ENCODE assay signal across 7 mouse cellular contexts in genomic region chr5:118373581-118373981, GRCm38 (mm10).
DNase-seq lines count a peak whose midpoint lies in the region; ATAC-seq and TF ChIP-seq lines count a peak whose summit lies in the region.

No protein-coding gene starts in this region.

- 7% methylated on average over 13 of the region's 13 CpGs for WGBS in neural tube, embryonic 15.5 days

- no peak for ATAC-seq in neural tube, embryonic 15.5 days (ENCODE audit: low FRiP score)
- ATAC-seq in inflammation-experienced regulatory T-cells, adult 6 months: no peak
- no peak for ATAC-seq in CD4-positive, CD25-positive, alpha-beta regulatory T cell, adult 4 months

- H3K4me3 ChIP-seq in layer of hippocampus, adult 2 months: peak overlapping the region; percentile 12; the same call in 1 of the 2 replicates
- H3K4me3 ChIP-seq in neural tube, embryonic 15.5 days (replicated peaks): no peak overlapping the region

- H3K9me3 ChIP-seq in neural tube, embryonic 15.5 days (replicated peaks): no peaks in the 10 kb centered on the region

- no peak overlapping the region for H3K27ac ChIP-seq in layer of hippocampus, adult 2 months
- H3K27ac ChIP-seq in neural tube, embryonic 15.5 days (replicated peaks): no peak overlapping the region

- H3K4me1 ChIP-seq in neural tube, embryonic 15.5 days: peaks cover 29% of the 10 kb centered on the region

- H3K9ac ChIP-seq in neural tube, embryonic 15.5 days (replicated peaks): no peak overlapping the region

- H3K36me3 ChIP-seq in neural tube, embryonic 15.5 days: no peaks in the 10 kb centered on the region

- no peak for TF ChIP-seq CTCF in layer of hippocampus, adult 2 months (conservative IDR thresholded peaks at IDR 0.05)

- H3K27me3 ChIP-seq in neural tube, embryonic 15.5 days (replicated peaks): no peaks in the 10 kb centered on the region

- peak overlapping the region; percentile 9 for H3K4me2 ChIP-seq in neural tube, embryonic 15.5 days

- intact Hi-C loops in heart, postnatal 14 days (cut with DNase I): no loop called here

- DNase-seq in ES-CJ7 (ENCODE audit: low read depth, low spot score): peak; percentile 36
- peak; percentile 8 for DNase-seq in Muller cell, postnatal 12 days (ENCODE audit: inconsistent ontology term)
- DNase-seq in heart, postnatal 14 days: peak; percentile 35 to 36
- DNase-seq in layer of hippocampus, adult 2 months (ENCODE audit: low spot score in 2 of 2): peak; percentile 36 to 40
